Mouse (Mus musculus) frontal cortex, adult 2 months (tissue): ENCODE results near the gene Sirt1. TPM values are rescaled to one million over a fixed set of nuclear protein-coding genes. Genes with fewer than 3 reads are reported as not detected.
"Not testable (repeated sequence)": the region's sequence is repeated elsewhere in the genome, so short reads cannot be mapped to it uniquely, and the experiment has no call there.

ENCODE experiments used
- DNase-seq, 2 experiments: peaks; one replicate each; pipeline ENCODE4 v3.0.0; 2022; ENCODE audit warnings: low spot score in 1 of 2; ENCODE audit errors: extremely low spot score in 1 of 2
- polyA plus RNA-seq: library from polyadenylated mRNA; depleted of rRNA; stranded (reverse); fragments of >200 nt; gene quantifications from 2 replicates; pipeline ENCODE4 v1.2.3, GENCODE M21; 2012; rRNA removed

Sirt1 gene
- polyA plus RNA-seq, result 11.8 and 12.9 TPM in 2 replicates

- DNase-seq, result peak in 1 of 2 experiments; percentile 13
These were observed at the start of gene Sirt1 for GRCm38 (mm10) chr10:63381498-63382280. TSS of gene Sirt1 (minus strand) at chr10:63381704.

GRCm38 (mm10) chr10:63429785-63430305, 48.3 kb upstream of the Sirt1 start, which contains the start of gene Ctnna3:
TSS of gene Ctnna3 (plus strand) at chr10:63430098.
- DNase-seq, result peak; percentile 88 to 90

DNA sequence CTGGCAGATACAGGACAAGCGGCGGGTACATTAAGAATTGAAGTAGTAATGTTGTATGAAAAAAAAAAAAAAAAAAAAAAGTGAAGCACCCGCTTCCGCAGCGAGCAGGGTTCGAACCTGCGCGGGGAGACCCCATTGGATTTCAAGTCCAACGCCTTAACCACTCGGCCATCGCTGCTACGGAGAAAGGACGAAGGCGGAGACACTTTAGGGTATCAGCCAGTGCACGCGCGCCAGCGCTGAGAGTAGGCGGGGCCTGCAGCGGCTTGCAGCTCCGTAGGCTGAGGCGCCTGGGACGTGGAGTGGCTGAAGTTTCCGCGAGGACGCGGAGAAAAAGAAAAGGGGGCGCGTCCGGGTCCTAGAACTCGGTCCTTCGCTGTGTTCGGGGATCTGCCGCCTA, 47.9 kb upstream of the Sirt1 start:
- peak; percentile 96 to 100 for DNase-seq

GRCm38 (mm10) chr10:63429023-63429340, 47.5 kb upstream of the Sirt1 start:
- no peak for DNase-seq

GRCm38 (mm10) chr10:63428243-63429022, 46.9 kb upstream of the Sirt1 start:
- peak in 1 of 2 experiments; percentile 53 for DNase-seq

DNA sequence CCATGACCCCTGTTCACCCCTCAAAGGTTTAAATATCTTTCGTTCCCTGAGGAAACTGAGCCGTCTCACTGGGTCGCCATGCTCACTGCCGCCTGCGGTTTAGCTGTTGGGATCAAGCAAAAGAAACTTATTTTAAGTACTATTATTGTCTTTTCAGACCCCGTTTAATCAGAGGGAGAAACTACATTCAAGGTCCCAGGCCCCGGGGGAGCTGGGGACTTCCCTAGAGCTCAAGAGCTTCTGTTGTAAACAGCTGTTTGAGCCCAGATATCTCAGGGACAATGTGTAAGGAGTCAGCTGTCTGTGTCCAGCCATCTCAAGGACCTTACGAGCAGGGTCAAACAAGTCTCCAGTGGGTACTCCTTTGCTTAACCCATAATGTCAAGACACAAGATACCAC, 45.6 kb upstream of the Sirt1 start:
- no peak for DNase-seq

DNA sequence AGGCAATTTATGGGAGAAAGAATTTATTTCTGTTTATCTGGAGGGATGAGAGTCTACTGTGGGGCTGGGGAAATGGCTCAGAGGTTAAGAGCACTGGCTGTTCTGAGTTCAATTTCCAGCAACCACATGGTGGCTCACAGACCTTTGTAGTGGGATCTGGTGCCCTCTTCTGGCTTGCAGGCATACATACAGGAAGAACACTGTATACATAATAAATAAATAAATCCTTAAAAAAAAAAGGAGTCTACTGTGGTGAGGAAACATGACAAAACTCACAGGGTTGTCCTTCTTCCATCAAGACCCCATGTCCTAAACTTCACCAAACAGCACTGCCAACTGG, 42.9 kb upstream of the Sirt1 start:
- peak in 1 of 2 experiments; percentile 37 for DNase-seq

GRCm38 (mm10) chr10:63423591-63424474, 42.3 kb upstream of the Sirt1 start:
- no peak for DNase-seq

DNA sequence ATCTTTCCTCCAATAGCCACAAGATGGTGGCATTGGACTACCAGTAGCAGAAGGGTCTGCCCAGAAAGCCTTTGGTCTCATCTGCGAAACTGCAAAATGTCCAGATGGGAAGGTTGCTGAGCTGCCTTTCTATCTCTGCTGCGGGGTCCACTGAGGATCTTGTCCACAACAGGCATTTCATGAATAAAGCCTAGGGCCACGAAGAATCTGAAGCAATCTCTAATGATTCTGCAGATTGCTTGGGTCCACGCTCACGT, 41.2 kb upstream of the Sirt1 start:
- no peak for DNase-seq

DNA sequence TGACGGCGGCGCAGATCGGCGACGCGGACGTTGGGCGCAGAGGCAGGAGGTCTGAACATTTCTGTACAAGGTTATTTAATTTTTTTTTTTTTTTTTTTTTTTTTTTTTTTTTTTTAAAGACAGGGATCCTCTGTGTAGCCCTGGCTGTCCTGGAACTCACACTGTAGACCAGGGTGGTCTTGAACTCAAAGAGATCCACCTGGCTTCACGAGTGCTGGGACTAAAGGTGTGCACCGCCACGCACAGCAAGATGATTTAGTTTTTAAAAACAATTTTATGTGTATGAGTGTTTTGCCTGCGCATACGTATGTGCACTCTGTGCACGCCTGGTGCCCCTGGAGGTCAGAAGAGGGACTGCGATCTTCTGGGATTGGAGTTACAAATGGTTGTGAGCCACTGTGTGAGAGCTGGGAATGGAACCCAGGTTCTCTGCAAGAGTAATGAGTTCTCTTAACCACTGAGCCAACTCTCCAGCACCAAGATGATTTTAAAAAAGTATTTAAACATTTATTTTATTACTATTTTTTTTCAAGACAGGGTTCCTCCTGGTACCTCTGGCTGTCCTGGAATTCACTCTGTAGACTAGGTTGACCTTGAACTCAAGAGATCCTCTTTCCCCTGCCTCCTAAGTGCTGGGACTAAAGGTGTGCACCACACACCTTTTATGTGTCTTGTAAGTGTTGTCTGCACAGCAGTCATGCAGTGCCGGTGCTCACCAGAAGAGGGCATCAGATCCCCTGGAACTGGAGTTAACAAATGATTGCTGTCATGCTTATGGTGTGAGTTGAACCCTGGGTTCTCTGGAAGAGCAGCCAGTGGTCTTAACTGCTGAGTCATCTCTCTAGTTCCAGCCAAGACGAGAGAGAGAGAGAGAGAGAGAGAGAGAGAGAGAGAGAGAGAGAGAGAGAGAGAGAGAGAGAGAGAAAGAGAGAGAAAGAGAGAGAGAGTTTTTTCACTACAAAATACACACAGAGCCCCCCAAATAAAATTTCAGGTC, 40.5 kb upstream of the Sirt1 start, which contains the start of gene Gm7075:
Gm7075 (minus strand) TSS at position 51 of the 997 bp plus-strand sequence.
- DNase-seq, result peak in 1 of 2 experiments; percentile 46

DNA sequence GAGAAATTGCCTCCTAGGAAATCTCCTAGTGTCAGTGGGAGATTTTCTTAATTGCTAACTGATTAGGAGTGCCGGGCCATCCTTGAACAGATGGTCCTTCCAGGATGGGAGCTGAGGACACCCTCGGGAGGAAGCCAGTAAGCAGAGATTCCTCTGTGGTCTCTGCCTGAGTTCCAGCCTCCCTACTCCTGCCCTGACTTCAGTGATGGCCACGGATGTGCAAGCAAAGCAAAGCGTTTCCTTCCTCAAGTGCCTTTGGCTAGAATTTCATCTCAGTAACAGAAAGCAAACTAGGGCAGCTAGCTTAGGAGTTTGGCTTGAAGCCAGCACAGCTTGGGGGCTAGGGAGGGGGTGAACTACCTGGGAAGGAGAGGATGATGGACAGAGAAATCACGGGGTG, 35.6 kb upstream of the Sirt1 start:
- DNase-seq, result no peak

GRCm38 (mm10) chr10:63415850-63416249, 34.3 kb upstream of the Sirt1 start:
- DNase-seq, result no peak

GRCm38 (mm10) chr10:63415287-63415686, 33.8 kb upstream of the Sirt1 start:
- no peak for DNase-seq

GRCm38 (mm10) chr10:63412756-63413155, 31.3 kb upstream of the Sirt1 start:
- DNase-seq, result no peak

DNA sequence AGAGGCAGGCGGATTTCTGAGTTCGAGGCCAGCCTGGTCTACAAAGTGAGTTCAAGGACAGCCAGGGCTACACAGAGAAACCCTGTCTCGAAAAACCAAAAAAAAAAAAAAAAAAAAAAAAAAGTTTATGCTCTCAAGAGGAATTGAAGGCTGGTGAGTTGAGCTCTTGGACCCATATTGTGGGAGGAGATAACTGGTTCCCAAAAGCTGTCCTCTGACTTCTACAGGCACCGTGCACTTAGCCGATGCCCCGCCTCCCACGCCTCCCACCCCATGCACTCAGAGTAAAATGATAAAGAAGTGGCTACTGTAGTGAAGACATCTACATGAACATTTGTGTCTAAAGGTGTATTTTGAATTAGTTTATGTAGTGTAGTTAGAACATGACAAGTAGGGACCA, 30.2 kb upstream of the Sirt1 start:
- not testable (repeated sequence) for DNase-seq

DNA sequence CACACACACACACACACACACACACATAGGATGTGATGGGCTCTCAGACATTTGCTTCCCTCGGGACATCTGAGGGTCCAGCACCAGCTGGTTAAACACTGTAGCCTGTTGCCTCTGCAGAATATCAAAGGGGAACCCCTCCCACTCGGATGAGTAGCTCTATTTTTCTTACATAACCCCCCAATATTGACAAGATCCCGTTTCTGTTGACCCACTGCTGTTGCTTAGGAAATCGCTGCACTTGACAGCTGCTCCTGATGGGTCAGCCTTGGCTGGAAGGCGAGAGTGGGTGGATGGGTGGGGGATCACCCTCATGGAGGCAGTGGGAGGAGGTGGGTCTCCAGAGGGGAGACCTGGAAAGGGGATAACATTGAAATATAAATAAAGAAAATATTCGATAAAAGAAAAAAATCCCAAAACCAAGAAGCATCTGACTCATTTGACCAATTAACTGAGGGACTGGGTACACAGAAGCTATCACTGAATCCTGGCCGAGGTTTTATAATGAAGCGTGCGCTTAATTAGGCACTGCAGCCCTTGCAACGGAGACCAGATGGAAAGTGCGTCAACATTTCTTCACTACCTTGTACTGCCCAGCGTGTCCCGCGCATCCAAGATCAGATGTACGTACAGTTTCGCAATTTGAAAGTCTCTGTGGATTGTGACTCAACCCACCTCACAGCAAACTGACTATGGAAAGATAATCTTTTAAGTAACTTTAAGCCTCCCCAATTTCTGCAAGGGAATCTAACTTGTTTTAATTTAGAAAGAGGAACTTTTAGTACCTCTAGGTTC, 28.9 kb upstream of the Sirt1 start:
- DNase-seq, result no peak

DNA sequence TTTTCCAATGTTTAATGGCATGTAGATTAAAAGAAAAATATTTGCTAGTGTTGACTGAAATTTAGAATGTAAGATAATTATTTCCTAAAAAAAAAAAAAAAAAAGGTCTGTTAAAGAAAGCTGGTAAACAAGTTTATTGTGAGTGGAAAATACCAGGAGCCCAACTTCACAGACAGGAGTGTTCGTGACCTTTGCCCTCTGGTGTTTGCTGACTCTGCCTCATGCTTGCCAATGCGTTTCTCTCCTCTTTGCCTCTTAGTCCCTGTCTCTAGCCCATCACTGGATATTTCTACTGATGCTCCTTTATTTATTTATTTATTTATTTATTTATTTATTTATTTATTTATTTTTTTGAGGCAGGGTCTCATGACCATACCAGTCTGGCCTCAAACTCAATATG, 22.1 kb upstream of the Sirt1 start:
- DNase-seq, result no peak

DNA sequence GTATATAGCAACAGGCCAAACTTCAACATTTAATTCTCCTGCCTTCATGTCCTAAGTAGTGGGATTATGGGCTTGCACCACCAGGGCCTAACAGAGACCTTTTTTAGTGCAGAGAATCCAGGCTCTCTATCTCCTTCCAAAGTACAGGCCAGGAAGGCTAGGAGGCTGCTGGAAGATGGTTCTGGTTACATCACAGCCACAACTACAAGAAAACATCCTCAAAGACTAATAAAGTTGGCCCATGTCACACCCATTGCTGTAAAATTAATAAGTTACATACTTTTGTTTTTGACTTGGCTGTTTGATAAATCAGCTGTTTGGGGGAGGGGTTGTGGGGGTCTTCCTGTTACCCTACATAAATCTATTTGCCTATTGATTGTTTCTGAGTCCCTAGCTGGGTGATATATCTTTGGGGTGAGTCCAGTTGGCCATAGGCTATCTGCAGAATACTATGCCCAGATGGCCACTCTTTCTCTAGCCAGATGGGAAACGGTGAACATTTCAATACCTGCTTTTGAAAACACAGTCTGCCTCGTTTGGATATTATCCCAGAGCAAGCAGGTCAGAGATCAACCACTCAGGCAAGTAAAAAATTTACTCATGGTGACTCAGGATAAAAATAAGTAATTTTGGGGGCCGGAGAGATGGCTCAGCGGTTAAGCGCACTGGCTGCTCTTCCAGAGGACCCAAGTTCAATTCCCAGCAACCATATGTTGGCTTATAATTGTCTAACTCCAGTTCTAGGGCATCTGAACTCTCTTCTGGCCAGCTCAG, 21.4 kb upstream of the Sirt1 start:
- DNase-seq, result no peak
